Mouse (Mus musculus) adrenal gland, adult (tissue): ENCODE measurements around the gene Cep170b.

ENCODE experiments used
- DNase-seq, 2 experiments: peaks; one replicate each; pipeline ENCODE4 v3.0.0; 2022 to 2023; ENCODE audit warnings: low spot score in 1 of 2; ENCODE audit not compliant: inconsistent age in 2 of 2

The Cep170b gene

DNA sequence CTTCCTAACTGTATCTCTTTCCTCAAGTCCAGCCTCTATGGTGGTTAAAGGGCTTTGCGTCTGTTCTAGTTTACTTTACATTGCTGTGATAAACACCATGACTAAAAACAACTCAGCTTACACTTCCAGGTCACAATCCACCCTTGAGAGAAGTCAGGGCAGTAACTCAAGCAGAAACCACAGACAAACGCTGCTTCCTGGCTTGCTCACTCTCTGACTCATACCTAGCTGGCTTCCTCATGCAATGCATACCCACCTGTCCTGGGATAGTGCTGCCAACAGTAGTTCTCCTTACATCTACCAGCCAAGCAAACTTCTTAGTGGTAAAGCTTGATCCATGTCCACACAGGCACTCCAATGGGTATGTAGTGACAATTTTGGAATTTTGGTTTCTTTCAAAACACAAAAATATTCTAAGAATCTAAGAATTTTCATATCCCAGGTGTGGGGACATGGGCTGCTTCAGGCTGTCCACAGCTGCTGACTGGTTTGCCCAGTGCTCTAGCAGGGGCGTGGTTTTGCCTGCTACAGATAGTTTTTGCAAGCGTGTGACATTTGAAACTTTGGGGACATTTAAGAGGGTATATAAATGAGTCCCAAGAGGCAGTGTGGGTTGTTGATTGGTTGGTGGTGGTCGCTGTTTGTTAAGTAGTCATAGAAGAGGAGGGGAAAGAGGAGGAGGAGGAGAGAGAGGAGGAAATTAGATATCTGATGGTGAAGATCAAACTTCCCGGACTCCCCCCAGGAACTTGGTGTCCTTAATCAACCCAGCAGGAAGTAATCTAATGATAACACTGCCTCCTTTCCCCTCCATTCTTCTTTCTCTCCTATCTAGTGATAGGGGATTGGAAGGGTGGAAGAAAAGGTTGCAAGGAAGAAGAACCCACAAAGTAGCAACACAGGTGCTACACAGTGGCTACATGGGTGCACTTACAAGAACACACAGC lies 17.6 kb upstream of the Cep170b start:
- DNase-seq = no peak

DNA sequence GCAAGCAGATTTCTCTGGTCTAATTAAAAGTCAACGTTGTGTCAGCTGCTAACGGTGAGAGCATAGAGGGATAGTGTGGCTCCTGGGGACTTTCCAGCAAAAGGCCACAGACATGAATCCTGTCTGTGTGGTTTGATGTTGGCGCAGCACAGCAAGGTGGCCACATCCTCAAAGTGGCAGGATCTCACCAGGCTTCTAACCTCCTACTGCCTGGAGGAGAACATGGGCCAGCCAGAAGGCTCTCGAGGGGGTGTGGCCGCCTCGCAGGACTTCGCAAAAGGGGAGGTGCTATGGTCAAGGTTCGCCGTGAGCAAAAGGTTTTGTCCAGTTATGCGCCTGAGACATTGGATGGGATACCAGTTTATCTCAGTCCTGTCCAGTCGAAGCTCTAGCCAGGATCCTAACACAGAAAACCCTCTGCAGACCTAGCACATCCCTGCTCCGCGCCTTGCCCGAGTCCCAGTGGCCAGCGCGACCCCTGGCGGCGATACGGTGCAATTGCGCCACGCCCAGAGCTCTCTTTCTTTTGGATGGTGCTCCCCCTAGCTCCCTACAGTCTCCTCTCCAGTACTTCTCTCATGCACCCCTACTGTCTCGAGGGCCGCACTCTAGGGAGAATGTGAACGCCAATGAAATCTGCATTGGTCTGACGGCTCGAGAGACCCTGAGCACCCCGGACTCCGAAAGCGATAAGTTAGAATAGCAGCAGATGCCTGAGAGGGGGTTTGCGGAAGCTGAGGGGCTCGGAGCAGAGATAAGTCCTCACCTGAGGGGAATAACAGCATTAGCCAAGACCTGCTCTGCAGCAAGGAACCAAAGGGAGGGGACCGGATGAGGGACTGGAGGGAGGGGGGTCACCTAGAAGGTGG lies 13.3 kb upstream of the Cep170b start:
- DNase-seq = peak; percentile 91 to 97

DNA sequence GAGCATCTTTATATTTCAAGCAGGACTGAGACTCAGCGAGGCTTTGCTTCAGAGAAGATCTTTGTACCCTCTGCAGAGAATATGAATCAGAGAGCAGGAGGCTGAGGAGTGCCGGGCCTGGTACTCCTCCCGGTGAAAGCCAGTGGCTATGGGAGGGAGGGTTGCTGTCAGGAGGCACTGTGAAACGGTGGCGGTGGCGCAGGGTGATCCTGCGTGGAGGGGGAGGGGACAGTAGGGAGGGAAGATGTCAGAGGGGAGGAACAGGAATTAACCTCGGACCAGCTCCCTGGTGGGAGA lies 12.7 kb upstream of the Cep170b start:
- no peak for DNase-seq

DNA sequence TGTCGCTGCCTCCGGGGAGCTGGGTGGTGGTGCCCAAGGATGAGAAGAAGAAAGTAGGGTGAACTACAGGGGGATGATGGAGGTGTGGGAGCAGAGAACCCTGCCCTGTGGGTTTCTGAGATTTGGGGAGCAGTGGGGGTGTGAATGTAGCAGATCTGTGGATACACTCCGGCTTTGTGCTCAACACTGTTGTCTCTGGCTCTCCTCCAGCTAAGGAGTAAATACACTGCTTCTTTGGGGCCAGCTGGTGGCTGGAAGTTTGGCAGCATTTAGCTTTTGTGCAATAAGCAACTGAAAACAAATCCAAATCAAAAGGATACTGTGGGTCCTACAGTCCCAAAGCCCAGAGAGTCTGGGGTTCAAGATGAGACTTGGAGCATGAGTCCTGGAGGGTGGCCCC lies 6.3 kb upstream of the Cep170b start:
- peak in 1 of 2 experiments; percentile 54 for DNase-seq

DNA sequence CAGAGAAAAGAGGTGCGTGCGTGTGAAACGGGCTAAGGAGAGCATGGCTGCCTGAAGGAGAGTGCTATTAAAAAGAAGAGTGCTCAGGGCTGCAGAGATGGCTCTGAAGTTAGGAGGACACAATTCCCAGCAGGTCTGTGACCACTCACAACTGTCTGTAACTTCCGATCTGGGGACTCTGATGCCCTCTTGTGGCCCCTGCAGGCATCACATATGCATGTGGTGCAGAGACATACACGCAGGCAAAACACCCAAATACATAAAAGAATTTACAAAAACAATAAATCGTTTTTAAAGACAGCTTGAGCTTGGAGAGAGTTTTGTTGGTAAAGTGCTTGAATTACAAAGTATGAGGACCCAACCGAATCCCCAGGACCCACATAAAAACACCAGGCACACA lies 3.1 kb upstream of the Cep170b start:
- DNase-seq = peak; percentile 56 to 79

DNA sequence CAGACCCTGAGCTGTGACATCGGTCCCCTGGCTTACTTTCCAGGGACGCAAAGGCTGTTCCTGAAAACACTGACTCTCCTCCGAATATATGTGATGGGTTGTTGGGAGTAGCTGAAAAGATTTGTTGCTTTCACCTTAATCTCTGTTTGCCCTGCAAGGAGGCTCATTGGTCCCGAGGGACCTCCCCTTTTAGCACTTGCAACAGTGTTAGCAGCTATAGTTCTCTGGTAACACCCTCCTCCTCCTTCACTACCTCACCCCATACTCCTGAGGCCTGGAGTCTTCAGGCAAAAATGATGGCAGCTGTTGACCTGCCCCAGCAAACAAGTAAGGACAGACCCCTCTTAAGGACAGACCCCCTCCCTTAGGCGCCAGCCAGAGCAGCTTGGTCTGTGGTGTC lies 1.3 kb upstream of the Cep170b start:
- no peak for DNase-seq

DNA sequence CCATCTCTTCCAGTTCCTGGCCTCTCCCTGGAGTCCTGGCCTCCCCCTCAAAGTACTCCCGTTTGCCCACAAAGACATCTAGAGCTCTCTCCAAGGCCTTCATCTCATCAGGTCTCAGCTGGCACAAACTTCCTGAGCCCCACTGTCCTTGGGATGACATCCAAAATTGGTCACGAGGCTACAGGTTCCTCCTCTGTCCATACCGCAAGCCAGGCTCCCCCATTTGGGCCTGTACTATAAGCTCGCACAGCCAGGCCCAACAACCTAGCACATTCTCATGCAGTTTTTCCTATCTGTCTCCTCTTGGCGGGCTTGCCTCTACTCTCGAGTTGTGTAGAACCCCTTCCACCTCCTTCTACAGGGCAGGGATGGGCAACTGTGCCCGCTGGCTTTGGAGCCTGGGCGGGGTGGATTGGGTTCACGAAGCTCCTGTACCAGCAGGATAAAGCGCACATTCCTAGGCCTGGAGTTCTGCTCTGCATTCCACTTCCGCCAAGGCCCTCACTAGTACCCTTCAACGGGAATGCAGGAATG lies 702 bp downstream of the Cep170b start:
- peak; percentile 73 to 83 for DNase-seq

DNA sequence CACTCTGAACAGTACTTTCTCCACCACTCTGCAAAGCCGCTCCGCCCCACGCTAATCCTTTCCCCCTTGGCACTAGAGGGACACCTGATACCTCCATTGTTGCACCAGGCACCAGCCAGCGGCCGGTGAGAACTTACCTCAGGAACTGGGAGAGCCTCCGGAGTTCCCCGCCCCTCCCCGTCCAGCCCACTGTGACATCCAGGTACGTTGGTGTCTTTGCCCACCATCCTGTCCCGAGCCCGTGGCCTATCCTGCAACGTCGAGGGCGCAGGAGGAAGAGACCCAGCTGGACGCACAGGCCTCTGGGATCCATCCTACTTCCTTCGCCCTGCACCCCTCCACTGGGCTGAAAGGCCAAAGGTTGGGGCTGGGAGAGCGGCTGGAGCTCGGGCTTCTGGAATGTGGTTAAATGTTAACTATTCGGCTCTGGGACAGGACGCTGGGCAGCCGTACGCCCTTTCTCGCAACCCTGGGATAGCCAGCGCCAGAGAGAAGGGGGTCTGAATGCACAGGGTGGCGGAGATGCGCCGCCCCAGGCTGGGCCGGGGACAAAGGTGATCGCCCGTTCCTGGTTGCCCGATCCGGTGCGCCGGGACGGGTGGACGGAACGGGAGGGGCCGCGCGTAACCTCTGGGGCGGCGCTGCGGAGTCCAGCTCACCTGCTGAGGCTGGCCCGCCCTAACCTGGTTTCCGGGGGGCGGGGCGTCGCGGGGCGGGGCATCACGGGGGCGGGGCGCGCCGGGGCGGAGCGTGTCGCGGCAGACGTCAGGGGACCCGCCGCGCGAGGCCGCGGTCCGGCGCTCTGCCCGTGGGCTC lies 1.4 kb downstream of the Cep170b start:
- peak; percentile 75 to 83 for DNase-seq

DNA sequence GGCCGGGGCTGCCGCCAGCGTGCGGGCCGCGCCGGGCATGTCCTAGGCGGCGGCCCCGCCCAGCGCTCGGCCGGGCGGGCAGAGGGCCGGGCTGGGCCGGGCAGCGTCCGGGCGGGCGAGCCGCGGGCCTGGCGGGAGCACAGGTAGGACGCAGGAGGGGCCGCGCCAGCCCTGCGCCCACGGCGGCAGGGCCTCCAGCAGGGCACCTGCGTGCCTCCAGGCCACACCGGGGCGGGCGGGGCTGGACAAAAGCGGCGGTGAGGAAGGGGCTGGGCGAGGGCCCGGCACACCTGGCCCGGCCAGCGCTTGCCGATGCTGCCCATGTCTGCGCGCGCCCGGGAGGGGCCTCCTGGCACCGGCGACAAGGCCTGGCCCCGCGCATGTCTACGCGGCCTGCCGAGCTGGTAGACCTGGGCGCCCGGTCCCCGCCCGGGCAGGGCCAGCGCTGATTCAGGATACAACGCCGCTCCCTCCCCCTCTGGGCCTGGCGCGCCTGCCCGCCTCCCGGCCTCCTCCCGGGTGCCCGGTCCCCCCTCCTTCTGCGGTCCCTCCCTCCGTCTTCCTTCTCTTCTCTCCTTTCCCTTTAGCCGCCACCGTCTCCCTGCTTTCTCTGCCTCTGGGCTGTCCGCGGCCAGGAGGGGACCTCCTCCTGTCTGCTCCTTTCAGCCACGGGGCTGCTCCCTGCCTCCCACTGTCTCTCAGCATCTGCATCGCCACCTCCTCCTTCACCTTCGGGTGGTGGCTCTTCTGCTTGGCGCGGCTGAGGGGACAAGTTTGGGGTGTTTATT lies 2.2 kb downstream of the Cep170b start:
- DNase-seq = peak; percentile 83 to 90

DNA sequence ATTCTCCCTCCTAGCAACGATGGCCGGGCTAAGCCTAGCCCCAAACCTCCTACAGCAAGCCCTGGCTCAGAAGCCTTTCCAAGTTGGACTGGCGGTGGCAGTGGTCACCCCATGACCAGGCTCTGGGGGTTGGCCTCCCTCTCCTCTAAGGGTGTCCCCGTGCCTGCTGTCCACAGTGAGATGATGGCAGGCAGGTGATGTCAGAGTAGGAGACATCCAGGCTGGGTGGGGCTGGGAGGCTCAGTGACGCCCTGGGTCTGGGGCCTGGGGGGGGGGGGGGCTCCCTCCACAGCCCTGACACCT lies 2.7 kb downstream of the Cep170b start:
- DNase-seq = no peak

DNA sequence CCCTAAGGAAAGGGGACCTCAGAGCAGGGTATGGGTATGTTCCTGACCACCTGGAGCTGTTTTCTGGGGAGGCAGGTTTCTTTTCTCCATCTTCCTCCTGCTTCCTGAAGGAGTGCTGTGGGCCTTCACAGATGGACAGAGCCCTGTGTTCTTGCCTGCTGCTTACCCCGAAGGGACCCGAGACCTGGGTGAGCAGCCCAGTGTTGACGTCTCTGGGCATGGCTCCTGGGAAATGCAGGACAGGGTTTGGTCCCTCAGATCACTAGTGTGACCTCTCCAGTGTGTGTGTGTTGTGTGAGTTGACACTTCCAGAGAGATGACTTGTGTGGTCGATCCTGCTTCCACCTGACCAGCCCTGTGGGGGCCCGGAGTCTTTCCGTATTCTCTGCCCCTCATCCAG lies 3.2 kb downstream of the Cep170b start:
- no peak for DNase-seq

DNA sequence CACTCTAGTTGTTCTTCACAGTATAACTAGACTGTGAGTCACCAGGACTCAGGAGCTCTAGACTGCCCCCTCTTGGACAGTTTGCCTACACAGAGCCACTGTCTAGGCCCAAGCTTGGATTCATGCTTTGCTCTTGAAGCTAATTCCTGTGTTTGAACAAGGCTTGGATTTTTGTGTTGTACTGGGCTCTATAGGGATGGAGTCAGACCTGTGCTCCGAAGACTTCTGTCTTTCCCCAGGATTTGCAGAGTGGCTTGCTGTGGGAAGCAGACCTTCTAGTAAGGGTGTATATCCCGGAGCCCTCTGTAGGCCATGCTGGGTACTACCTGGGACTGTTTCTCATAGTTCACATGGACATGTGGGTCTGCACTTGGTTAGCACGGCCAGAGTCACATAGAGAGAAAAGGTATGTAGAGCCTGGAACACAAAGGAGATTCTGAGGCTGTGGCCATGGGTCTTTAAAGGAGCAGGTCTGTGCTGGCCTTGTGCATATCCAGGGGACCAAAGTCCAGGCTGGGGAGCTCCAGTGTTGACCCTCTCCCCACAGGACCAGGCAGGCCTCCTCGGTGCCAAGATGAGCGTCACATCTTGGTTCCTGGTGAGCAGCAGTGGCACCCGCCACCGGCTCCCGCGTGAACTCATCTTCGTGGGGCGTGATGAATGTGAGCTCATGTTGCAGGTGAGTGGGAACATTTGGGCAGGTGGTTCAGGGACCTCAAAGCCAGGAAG lies 4.0 kb downstream of the Cep170b start:
- DNase-seq = peak; percentile 70 to 91

DNA sequence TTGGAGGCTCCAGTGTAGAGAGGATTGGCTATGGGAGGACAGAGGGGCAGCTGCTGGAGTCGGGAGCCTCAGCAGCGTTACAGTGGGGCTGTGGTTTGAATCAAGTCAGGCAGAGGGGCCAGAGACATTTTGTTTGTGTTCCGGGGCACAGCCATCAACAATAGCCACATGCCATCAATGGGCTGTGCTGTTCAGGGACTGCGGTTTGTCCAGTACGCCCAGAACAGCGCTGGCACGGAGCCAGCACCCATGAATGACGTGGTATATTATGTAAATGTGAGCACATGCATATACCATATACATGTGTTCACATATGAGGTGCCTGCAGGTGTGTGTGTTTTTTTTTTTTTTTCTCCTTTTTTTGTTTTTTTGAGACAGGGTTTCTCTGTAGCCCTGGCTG lies 7.5 kb downstream of the Cep170b start:
- no peak for DNase-seq

DNA sequence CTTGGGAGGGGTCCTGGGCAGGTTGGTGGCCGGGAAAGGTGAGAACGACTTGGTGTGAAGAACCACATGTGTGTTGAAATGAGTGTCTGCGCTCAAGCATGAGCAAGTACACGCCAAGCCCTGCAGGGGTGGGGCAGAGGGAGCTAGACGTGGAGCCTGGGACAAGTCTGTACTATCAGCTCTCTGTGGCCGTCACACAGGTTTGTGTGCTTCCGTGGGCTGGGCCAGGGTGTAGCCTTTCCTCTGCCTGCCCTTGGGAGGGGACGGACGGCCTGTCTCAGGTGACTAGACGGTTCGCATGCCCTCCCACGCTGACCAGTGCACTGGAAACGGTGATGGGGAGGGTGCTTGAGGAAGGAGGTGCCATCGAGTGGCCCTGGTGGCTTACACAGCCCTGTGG lies 10.6 kb downstream of the Cep170b start:
- DNase-seq = no peak

DNA sequence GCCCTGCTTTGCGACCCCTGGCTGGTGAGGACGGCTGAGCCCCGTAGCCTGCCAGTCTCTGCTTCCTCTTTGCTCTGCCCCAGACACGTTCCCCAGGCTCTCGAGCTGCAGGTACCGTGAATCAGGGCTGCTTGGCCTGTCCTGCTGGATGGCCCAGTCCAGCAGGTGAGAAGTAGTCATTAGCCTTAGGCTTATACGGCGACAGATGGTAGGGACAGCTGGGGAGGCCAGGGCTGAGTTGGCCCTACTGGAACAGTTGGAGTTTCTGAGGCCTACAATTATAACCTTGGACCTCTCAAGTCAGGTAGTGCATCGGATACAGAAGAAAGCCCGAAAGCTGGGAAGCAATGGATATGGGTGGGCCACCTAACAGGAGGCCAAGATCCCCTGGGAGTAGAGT lies 12.3 kb downstream of the Cep170b start:
- no peak for DNase-seq

DNA sequence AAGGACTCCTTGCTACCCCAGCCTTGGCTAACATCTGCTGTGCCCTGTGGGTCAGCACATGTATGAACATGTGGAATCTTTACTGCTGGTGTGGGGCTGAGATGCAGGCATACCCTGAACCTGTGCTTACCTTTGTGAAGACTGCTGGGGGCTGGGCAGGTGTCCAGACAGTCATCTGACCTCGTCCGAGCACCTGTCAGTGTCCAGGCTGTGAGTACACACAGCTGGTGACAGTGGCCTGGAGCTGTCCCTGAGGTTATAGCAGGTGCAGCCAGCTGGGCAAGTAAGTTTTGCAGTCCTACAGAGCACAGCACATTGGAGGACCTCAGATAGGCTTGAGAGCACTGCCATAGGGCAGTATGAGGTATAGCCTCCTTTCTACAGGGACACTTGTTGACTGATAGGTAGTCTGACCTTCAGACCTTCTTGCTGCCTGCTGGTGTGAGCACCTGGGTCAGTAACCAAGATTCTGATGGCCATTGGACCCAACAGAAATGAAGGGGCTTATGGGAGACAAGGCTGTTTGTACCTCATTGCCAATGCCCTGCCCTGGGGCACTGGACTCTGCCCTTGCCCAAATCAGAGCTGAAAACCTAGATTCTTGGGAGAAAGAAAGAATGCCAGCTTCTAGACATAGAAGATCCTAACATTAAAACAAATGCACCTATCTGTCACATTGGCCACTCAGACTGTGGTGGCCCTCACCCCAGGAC lies 14.0 kb downstream of the Cep170b start:
- DNase-seq = no peak

DNA sequence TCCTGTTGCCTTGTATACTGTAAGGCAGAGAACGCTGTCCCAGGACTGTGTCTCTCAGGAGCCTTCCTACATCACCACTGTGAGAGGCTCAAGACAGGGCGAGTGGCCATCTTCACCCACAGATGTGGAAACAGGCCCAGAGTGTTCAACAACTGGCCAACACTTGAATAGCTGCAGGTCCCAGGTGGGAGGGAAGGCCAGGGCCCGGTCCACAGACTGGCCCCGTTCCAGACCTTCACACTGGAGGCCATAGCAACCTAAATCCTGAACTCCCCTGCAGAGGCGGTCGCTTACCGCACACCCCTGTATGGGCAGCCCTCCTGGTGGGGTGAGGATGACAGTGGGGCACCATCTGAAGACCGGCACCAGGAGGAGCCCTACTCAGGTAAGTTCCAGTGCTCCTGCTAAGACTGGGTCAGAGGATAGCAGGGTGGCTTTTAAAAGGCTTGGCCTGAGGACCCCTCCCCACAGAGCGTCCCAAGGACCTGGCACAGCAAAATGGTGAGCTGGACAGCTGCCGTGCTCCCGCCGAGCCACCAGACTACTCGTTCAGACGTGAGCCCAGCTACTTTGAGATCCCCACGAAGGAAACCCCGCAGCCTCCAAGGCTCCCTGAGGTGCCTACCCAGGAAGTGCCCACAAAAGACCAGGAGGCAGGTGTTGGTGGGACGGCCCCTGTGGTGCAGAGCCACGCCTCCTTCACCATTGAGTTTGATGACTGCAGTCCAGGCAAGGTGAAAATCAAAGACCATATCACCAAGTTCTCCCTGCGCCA lies 14.8 kb downstream of the Cep170b start:
- no peak for DNase-seq

DNA sequence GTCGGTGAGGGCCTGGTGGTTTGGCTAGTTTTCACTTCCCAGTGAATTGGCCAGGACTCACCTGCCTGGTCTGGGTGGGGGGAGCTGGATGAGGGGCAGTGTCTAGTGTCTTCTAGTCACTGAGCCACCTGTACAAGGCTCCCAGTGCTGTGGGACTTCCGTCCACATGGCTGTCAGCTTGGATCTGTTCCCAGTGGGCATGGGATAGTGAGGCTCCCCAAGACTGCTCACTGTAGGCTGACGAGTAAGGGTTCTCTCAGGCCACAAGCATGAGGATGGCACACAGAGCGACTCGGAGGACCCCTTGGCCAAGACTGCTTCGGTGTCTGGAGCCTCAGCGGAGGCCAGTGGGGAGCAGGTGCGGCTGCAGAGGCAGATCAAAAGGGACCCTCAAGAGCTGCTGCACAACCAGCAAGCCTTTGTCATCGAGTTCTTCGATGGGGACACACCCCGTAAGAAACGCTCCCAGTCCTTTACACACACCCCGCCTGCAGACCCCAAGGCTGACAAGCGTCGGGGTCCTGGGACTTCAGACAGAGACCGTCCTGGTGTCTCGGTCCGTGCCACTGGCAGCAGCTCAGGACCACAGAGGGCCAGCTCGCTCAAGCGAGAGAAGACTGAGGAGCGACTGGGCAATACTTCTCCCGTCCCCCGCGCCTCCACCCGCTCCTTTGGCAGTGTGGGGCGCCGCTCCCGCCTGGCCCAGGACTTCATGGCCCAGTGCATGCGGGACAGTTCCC lies 15.8 kb downstream of the Cep170b start:
- no peak for DNase-seq
